Comparison of ENCODE assay signal across 9 mouse cellular contexts in the genomic region with DNA sequence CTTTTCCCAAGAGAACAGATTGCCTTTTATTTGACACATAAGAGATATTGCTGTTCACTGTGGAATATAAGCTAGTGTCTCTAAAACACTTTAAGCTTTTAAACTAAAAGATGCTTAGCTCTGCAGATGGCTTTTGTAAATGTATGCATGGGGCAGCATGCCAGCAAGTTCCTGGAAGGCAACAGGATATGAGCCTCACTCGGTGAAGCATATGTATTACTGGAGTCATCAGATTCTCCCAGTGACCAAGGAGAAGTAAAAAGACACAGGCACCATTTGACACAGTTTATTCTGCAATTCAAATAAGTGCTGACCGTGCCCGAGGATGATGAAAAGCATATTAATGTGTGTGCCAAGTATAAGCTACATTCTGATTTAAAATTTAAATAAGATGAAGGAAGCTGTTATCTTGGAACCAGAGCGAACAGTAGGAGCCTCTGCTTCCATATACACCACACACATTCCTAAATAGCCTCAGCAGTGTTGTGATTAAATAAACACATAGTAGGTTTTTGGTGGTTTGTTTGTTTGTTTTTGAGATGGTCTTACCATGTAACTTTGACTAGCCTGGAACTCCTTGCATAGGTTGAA. TPM values are rescaled to one million over a fixed set of nuclear protein-coding genes. Genes with fewer than 3 reads are reported as not detected.
DNase-seq lines count a peak whose midpoint lies in the region; ATAC-seq and TF ChIP-seq lines count a peak whose summit lies in the region.
"Had no signal": no experiment of that assay in that cellular context is flagged by ENCODE, and none has a peak within 500 bp of the region (broad histone marks: within the 10 kb centered on the region; RNA-seq: fewer than 3 reads in every experiment).

No protein-coding gene starts in this region.

- no peaks in the 10 kb centered on the region for H3K36me3 ChIP-seq in intestine, embryonic 14.5 days (ENCODE audit: control insufficient read depth, insufficient read depth, low read length)
- no peaks in the 10 kb centered on the region for H3K36me3 ChIP-seq in intestine, postnatal 0 days (ENCODE audit: control insufficient read depth, insufficient read depth)
- H3K36me3 ChIP-seq: embryonic facial prominence, embryonic 12.5 days had no signal

- peak; percentile 73 for DNase-seq in intestine, embryonic 14.5 days (ENCODE audit: low spot score)
- peak; percentile 85 for DNase-seq in brain, adult 2 months (ENCODE audit: low read depth, low spot score)
- DNase-seq in heart, postnatal 14 days, result peak; percentile 24 to 25
- peak; percentile 9 for DNase-seq in left cerebral cortex, postnatal 4 days
- no peak for DNase-seq in embryo, embryonic 10 days (ENCODE audit: low spot score)
- no peak for DNase-seq in spleen, adult 18-20 months
- DNase-seq in retina, postnatal 1 day, result no peak

- H3K27ac ChIP-seq in intestine, embryonic 14.5 days (ENCODE audit: low read depth), result no peak overlapping the region; the same call in 1 of the 2 replicates
- H3K27ac ChIP-seq in intestine, postnatal 0 days (ENCODE audit: low read depth, low read length), result no peak overlapping the region
- H3K27ac ChIP-seq: embryonic facial prominence, embryonic 12.5 days had no signal

- 34% methylated on average over 4 of the region's 4 CpGs for WGBS in intestine, embryonic 14.5 days
- WGBS in intestine, postnatal 0 days, result 46% methylated on average over 4 of the region's 4 CpGs

- no peak overlapping the region for H3K4me3 ChIP-seq in intestine, embryonic 14.5 days (ENCODE audit: low read depth, low read length)
- H3K4me3 ChIP-seq in intestine, postnatal 0 days (ENCODE audit: low read depth, low read length), result no peak overlapping the region
- H3K4me3 ChIP-seq: embryonic facial prominence, embryonic 12.5 days had no signal

- ATAC-seq in intestine, embryonic 14.5 days (replicated peaks; ENCODE audit: low FRiP score, low TSS enrichment, low read depth), result no peak
- no peak for ATAC-seq in intestine, postnatal 0 days

- no peaks in the 10 kb centered on the region for H3K9me3 ChIP-seq in intestine, embryonic 14.5 days (ENCODE audit: control insufficient read depth, low read length)
- H3K9me3 ChIP-seq in intestine, postnatal 0 days (ENCODE audit: control insufficient read depth), result no peaks in the 10 kb centered on the region
- H3K9me3 ChIP-seq: embryonic facial prominence, embryonic 12.5 days had no signal

- intact Hi-C loops in heart, postnatal 14 days (cut with DNase I), result no loop called here
- intact Hi-C loops in left cerebral cortex, postnatal 4 days (cut with DNase I), result no loop called here

- peaks cover 3% of the 10 kb centered on the region; the same call in 1 of the 2 replicates for H3K4me1 ChIP-seq in intestine, embryonic 14.5 days (replicated peaks; ENCODE audit: control insufficient read depth, insufficient read depth, low read length)
- no peaks in the 10 kb centered on the region; the same call in none of the 2 replicates for H3K4me1 ChIP-seq in intestine, postnatal 0 days (replicated peaks; ENCODE audit: control insufficient read depth, insufficient read depth, low read length)
- H3K4me1 ChIP-seq: embryonic facial prominence, embryonic 12.5 days had no signal

- no peak overlapping the region for H3K4me2 ChIP-seq in intestine, embryonic 14.5 days (ENCODE audit: low read length)
- H3K4me2 ChIP-seq in intestine, postnatal 0 days (replicated peaks; ENCODE audit: low read depth), result no peak overlapping the region
- H3K4me2 ChIP-seq: embryonic facial prominence, embryonic 12.5 days had no signal

- TF ChIP-seq CTCF in intestine, postnatal 0 days (IDR thresholded peaks at IDR 0.05; ENCODE audit: low read depth), result no peak

- H3K9ac ChIP-seq in intestine, embryonic 14.5 days (ENCODE audit: low read length), result no peak overlapping the region
- no peak overlapping the region for H3K9ac ChIP-seq in intestine, postnatal 0 days (ENCODE audit: low read depth, low read length)
- H3K9ac ChIP-seq: embryonic facial prominence, embryonic 12.5 days had no signal

- H3K27me3 ChIP-seq in intestine, embryonic 14.5 days (replicated peaks; ENCODE audit: control insufficient read depth, insufficient read depth, low read length), result no peaks in the 10 kb centered on the region
- H3K27me3 ChIP-seq in intestine, postnatal 0 days (replicated peaks; ENCODE audit: control insufficient read depth, insufficient read depth, low read length), result no peaks in the 10 kb centered on the region
- H3K27me3 ChIP-seq: embryonic facial prominence, embryonic 12.5 days had no signal

RNA-seq across cellular contexts. Expression of a gene that starts 27.4 kb away (rescaled TPM):
- polyA plus RNA-seq in intestine, embryonic 14.5 days (2014; fragmentation: Nextera tagmentation; extraction: Ambion mirVana), result 178 and 189 TPM in 2 replicates
- polyA plus RNA-seq in intestine, postnatal 0 days (2015; fragmentation: Nextera tagmentation; extraction: Ambion mirVana), result 167 and 187 TPM in 2 replicates
- 10 to 100 TPM; 38.0 to 39.8 TPM for total RNA-seq in heart, postnatal 14 days (2021)
- 10 to 100 TPM; 71.0 to 82.9 TPM for total RNA-seq in left cerebral cortex, postnatal 4 days (2021)

RNA-seq across cellular contexts. Expression of a gene that starts 39.7 kb away (rescaled TPM):
- 205 and 231 TPM in 2 replicates for polyA plus RNA-seq in intestine, embryonic 14.5 days (2014; fragmentation: Nextera tagmentation; extraction: Ambion mirVana)
- 133 and 138 TPM in 2 replicates for polyA plus RNA-seq in intestine, postnatal 0 days (2015; fragmentation: Nextera tagmentation; extraction: Ambion mirVana)
- total RNA-seq in heart, postnatal 14 days (2021), result 100 to 1,000 TPM; 329 to 343 TPM
- 100 to 1,000 TPM; 229 to 245 TPM for total RNA-seq in left cerebral cortex, postnatal 4 days (2021)

Comparison
In these comparisons a context has a peak if more than half of its experiments do, and no peak if none do; other contexts are left out.
1. DNase-seq: peak in intestine, embryonic 14.5 days (single experiment), brain, adult 2 months (single experiment), heart, postnatal 14 days (2 of 2) and left cerebral cortex, postnatal 4 days (single experiment); none in embryo, embryonic 10 days (single experiment), spleen, adult 18-20 months (0 of 2) and retina, postnatal 1 day (single experiment).